Mouse (Mus musculus) forelimb bud, embryonic 11.5 days (tissue): ENCODE measurements at regions not wholly inside any gene's neighbourhood (a gene's known extent, or its start where the extent isn't known, plus 50 kb on each side); places are given as distances from the start of the nearest gene placed in this dataset.

Experiments used
- DNase-seq: peaks from one replicate; pipeline ENCODE4 v3.0.0-alpha.2; 2012; ENCODE audit warnings: low read depth, low spot score

DNA sequence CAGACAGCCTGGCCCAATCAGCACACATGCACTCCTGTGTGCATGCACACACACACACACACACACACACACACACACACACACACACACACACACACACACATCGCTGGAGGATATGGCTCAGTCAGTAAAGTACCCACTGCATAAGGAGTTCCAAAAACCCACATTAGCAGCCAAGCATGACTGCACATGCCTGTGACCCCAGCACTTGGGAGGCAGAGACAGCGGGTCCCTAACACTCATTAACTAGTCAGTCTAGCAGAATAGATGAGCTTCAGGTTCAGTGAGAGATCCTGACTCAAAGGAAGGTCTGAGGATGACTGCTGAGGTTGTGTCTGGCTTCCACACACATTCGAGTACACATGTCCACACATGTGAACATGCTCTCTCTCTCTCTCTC, 65.4 kb upstream of the Thy1 start:
- no peak for DNase-seq

DNA sequence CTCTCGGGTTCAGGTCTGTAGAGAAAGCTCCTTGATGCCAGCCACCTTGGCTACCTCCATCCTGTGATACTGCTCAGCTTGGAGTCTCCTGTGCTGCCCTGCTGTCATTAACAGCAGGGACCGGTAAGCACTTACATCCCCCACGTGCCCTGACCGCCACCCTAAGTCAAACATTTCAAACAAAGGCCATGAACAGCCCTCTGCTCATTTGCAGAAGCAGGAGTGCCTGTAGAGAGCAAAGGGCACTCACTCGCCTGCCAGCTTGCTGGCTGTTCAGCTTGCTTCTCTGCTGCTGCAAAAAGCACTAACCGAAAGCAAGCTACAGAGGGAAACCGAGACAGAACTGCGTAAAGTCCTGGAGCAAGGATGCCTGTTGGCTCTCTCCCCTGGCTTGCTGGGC, 61.8 kb upstream of the Thy1 start:
- DNase-seq = no peak

DNA sequence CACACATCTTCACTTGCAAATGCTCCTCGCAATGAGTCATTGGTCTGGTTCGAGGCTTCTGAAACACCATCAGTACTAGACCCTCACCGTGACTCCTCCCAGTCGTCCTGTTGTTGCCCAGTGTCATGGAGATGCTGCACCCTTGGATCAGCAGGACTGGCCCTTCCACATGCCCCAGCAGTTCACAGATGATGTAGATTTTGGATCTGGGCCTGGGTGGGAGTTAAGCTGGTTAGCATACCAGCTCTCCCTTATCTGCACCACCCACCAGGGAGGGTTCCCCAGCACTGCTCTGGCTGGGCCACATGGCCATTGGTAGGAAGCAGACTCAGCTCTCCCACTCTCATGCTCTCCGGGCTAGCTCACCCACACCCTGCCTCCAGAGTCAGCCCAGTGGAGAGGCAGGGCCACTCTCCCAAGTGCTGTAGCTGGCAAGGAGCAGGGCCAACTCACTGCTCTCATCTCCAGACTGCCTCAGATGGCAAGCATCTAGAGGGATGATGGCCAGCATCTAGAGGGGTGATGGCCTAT, 60.8 kb upstream of the Thy1 start:
- DNase-seq = no peak

DNA sequence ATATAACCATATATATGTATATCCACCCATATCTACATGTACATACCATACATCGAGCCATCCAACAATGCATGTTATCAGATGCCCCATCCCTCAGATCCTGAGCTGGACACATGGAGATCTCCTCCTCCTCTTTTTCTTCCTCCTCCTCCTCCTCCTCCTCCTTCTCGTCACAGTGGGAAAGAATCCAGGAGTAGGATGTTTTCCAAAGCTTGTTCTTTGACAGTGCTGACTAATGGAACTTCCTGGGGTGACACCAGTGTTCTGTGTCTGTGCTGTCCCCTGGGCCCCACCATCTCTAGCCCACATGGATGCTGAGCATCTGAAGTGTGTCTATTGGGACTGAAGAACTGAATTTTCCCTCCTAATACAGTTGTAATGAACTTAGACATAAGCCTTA, 60.0 kb upstream of the Thy1 start:
- DNase-seq = no peak

DNA sequence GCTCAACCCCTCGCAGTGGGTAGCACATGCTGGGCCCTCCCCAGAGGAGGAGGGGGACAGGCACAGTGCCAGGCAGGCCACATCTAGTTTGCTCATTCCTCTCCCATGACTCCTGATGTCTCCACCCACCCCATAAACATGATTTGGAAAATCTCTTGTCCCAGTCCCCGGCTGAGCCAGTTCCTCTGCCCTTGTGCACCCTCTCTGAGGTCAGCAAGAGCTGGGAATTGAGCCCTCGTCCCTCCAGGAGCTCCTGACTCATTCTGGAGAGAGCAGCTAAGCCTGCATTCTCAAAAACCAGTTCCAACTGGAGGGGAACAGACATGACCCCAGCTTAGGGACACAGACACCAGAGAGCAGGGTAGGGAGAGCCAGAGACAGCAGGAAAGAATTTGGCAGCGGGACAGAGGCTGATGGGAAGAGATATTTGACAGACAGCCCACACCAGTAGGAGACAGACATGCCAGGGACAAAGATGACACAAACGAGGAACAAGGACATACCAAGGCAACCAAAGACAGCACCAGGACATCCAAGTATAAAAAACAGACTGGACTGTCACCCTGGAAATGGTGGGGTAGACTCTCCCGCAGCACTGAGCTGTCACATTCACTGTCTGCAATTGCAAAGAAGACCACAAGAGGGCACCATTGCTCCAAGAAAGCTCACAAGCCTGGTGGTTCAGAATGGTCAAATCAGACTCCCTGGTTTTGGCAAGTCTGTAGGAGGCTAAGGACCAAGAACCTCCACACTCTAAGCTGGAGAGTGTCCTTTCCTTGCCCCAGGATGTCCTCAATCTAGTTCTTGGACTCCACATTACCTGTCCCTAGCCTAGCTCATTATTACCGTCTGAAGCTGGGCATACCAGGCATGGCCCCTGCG, 58.8 kb upstream of the Thy1 start:
- peak; percentile 86 for DNase-seq

DNA sequence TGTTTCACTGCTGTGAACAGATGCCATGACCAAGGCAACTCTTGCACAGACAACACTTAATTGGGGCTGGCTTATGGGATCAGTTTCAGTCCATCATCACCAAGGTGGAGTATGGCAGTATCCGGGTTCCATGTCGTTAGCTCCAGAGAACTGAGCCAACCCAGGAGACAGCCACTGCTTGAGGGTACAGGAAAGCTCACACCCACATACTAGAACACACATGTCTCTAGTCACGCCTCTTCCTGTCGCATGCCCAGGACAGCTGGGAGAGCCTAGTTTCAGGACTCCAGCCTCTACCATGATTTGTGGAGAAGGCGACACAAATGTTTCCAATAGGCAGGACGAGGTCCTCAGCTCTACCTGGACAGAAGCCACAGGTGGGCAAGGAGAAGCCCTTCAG, 55.2 kb upstream of the Thy1 start:
- DNase-seq = no peak

DNA sequence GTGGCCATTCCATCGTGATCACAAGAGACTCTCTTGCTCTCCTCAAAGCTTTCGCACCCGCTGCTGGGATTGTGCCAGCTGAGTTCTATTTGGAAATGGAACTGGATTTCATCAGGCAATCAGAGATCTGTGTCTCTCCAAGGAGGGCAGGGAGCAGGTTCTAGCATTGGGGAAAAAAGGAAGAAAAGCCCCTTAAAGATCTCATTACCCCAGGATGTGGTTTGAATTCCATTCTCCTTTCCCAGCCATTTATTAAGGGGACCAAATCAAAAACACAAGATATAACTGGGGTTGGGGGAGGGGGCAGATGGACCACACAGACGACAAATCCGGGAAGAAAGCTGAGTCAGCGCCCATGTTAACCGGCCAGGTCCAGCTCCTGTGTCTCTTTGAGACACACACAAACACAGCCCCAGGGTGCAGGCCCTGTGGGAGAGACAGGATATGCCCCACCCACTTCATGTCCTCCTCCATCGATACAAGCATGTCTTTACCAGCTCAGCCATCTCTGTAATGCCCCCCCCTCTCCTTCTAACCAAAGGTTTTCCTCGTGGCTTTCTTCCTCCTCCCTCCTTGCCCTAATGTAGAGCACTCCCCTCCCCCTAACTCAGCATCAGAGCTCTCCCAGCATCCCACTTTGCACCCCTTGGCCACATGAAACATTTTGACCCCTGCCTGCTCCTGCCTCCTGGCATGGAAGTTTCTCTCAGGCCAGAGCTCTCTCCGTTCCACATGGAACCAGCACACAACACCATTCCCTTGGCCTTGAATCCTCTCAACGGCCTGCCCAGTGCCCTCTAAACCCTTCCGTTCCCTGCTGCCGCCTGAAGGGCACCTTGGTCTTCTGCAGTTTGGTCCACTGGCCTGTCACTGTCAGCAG, 54.0 kb upstream of the Thy1 start:
- peak; percentile 24 for DNase-seq

DNA sequence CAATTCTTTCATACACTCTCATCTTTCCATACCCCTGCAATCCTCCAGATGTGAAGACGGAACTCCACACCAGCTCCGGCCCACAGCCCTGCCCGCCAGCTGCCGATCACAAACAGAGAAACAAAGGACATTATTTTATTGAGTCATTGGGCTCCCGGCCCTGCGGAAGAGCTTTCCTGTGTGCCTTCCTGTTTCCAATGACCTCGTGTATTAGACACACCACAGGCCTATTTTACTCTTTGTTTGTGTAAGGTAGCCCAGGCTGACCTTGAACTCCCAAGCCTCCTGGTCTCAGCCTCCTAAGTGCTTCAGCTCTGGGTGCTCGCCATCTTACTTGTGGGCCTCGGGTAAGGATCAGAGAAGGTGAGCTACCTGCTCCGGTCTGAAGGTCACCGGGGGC, 53.1 kb upstream of the Thy1 start:
- no peak for DNase-seq

DNA sequence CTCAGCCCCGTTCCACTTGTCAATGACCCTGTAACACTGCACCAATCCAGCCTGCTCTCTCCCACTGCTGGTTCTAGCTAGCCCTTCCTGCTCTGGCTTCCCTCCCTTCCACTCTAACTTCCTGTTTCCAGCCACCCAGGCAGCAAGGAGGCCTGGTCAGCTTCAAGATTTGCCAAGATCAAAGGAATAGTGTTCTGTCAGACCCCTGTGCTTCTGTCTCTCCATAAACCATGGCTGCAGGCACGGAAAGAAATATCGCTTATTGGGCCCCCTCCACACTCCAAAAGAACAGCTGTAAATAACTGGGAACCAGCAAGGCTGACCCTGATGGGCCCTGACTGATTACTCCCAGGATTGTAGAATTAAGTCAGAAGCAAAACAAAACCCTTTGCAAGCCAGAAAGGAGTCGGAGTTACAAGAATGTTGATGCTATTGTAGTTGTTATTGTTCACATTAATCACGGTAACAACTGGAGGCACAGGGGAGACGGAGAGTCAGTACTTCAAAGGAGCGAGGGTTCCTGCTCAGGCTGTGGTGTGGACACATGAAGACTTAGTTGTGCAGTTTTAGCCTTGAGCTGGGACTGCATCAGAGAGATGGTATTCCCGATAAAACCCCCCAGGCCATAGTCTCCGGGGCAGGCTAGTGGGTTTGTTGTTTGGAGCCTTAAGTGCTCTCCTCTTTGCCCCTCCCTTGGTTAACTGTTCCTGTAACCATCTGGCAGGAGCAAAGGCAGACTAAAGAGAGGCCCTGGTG, 49.8 kb upstream of the Thy1 start:
- peak; percentile 83 for DNase-seq
